Mouse (Mus musculus) splenic B cell, adult 2 months (primary cell): Measurements from ENCODE around the gene Epp13.
A peak's percentile ranks its signal among the peaks of the same experiment; 100 is the strongest.
"Not testable (repeated sequence)": the region's sequence is repeated elsewhere in the genome, so short reads cannot be mapped to it uniquely, and the experiment has no call there.

Source experiments
- DNase-seq: peaks from one replicate; pipeline ENCODE4 v3.0.0-alpha.2; 2011; ENCODE audit warnings: low read depth, low spot score
- H3K27me3 ChIP-seq: 2 replicates; pipeline ENCODE4 v1.6.1; 2012; ENCODE audit warnings: mild to moderate bottlenecking, low read length, moderate library complexity, mixed read lengths; ENCODE audit not compliant: control insufficient read depth, poor library complexity, insufficient read depth, severe bottlenecking
- H3K36me3 ChIP-seq: 2 replicates; pipeline ENCODE4 v1.6.1; 2012; ENCODE audit warnings: mild to moderate bottlenecking, low read length, moderate library complexity, mixed read lengths; ENCODE audit not compliant: control insufficient read depth, poor library complexity, insufficient read depth, severe bottlenecking

The Epp13 gene

DNA sequence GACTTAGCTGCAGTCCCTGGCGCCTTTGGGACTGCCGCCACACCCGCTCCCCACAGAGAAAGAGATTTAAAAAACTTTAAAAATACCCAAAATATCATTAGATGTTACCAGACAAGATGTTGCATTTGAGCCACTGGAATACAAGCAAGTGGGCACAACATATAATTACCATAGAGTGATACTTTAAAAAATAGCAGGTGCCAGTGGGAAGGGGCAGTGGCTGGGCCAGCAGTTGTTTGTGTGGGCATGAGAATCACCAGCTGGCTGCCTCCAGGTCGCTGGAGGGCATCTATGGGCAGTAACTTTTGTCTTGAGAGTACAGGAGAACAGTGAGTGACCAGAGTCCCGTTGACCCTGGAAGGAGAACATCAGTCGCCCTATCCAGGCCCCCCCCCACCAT, at the start of gene Epp13:
Epp13 (plus strand) TSS at position 301 of the 400 bp plus-strand sequence.
- no peak for DNase-seq
- Histone ChIP-seq H3K27me3 (no peaks in the 10 kb centered on the region), H3K36me3 (no peaks in the 10 kb centered on the region)

DNA sequence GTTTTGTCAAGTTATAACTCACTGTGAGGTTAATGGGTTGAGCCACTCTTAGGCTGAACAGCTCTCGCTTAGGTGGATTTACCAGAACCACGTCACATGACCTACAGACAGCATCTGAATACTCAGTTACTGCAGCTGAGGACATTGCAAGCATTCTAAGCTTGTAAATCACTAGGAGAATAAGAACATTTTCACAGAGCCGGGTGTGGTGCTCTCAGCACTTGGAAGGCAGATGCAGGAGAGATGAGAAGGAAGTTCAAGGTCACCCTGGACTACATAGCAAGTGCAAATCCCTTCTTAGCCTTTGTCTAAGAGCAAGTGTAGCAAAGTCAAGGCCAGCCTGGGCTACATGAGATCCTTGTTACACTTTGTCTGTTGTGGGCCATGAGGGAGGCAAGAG, 48.3 kb upstream of the Epp13 start:
- DNase-seq = no peak
- H3K36me3 ChIP-seq = no peaks in the 10 kb centered on the region
- no peaks in the 10 kb centered on the region for H3K27me3 ChIP-seq

DNA sequence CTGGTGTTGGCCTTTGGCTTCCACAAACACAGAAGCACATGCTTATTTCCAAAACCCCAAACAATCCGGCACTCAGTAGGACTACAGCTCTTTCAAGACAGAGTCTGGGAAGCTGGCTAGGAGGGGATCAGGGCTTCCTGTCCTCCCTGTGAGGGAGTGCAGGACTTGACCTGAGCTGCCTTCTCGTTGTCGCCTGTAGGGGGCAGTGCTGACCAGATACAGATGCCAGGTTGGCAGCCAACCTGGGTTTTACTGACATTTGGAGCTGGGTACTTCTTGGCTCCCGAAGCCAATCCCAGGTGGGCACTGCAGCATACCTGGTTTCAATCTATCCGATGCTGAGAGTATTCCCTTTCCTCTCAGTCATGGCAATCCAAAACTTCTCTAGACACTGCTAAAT, 39.4 kb upstream of the Epp13 start:
- Histone ChIP-seq H3K27me3 (no peaks in the 10 kb centered on the region), H3K36me3 (no peaks in the 10 kb centered on the region)
- peak; percentile 35 for DNase-seq

DNA sequence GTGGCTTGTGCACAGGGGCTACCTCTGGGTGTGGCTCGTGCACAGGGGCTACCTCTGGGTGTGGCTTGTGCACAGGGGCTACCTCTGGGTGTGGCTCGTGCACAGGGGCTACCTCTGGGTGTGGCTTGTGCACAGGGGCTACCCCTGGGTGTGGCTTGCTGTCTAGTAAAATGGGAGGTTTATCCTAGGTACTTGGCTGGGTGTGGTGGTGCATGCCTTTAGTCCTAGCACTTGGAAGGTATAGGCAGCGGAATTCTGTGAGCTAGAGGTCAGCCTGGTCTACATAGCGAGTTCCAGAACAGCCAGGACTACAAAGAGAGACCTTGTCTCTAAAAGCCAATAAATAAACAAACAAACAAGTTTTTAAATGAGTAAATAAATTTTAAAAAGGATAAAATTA, 37.8 kb upstream of the Epp13 start:
- not testable (repeated sequence) for H3K27me3 ChIP-seq, DNase-seq, H3K36me3 ChIP-seq

DNA sequence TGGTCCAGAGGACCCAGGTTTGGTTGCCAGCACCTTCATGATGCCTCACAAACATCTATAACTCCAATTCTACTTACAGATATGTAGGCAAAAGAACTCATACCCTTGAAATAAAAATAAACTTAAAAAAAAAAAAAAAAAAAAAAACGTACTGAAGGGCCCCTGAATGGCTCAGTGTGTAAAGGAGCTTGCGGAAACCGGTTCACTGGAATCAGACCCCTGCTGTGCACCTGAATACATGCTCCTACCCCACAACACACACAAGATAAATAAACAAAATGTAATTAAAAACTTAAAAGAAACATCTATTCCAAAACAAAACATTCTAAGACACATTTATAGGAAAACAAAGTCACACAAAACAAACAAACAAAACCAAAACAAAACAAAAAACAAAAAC, 32.4 kb upstream of the Epp13 start:
- H3K36me3 ChIP-seq = no peaks in the 10 kb centered on the region
- no peaks in the 10 kb centered on the region for H3K27me3 ChIP-seq
- DNase-seq = no peak

DNA sequence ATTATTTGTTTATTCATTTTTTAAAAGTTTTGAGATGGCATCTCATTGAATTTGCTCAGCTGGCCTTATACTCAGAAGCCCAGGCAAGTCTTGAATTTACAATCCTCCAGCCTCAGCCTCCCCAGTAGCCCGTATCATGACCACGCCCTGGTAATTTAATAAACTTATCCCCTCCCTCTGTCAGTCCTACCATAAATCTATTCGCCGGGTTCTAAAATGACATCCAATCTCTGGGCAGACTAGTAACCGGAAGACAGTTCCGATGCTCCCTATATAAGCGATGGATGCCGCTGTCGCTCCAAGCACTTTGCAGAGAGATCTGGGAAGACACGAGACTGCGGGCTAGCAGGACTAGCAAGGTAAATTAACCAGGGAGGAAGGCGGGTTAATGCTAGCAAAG, 30.5 kb upstream of the Epp13 start, which contains the start of gene Zscan5b:
Zscan5b (plus strand) TSS at position 301 of the 400 bp plus-strand sequence.
- H3K36me3 ChIP-seq = no peaks in the 10 kb centered on the region
- H3K27me3 ChIP-seq = no peaks in the 10 kb centered on the region
- DNase-seq = no peak

DNA sequence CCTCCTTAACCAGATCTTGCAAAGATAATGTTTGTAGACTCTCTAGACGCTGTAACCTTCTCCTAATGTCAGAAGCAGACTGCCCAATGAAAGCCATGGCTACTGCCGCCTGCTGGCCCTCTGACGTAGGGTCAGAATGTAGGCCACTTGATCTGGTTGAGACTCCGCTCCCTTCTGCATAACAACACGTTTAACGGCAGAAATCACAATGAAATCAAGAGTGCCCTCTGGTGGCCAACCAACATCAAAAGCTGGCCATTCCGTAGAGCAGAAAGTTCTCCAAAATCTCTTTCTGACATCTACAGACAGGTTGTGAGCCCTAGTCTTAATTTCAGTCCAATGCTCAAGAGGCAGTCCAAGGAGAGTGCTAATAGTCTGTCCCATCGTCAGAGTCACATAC, 24.0 kb upstream of the Epp13 start:
- not testable (repeated sequence) for DNase-seq, H3K36me3 ChIP-seq, H3K27me3 ChIP-seq

DNA sequence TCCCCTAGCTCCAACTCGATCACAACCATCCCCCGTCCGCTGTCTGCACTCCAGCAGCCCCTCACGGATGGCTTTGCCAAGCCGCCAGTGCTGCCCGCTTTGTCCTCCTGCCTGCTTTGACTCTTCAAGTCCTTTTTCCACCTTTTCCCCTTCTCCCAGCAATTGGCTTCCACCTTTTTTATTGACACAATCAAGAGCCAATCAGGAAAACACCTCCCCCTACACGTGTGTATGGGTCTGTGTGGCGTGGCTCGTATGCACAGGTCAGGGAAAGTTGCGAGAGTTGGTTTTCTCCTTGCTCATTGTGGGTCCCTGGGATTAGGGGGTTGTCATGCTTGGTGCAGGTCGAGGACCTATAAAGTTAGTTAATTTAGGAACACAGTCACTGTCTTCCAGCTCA, 12.7 kb upstream of the Epp13 start:
- DNase-seq = no peak
- H3K36me3 ChIP-seq = no peaks in the 10 kb centered on the region
- H3K27me3 ChIP-seq = no peaks in the 10 kb centered on the region

DNA sequence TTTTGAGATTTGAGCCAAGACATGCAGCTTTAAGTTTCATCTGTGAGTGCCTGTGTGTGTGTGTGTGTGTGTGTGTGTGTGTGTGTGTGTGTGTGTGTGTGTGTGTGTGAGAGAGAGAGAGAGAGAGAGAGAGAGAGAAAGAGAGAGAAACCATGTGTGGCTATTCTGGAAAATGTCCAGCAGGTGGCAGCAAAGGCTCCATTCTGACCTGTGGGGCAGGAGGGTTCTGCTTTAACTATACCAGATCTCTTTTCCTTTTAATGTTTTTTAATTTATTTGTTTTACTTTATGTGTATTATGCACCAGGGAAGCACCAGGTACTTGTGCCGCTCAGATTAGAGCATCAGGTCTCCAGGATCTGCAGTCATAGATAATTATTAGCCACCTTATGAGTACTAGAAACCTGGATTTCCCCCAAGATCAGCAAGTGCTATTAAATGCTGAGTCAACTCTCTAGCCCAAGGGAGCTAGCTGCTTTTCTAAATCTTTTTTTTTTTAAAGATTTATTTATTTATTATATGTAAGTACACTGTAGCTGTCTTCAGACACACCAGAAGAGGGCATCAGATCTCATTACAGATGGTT, 11.6 kb upstream of the Epp13 start:
- DNase-seq = peak; percentile 76
- not testable (repeated sequence) for H3K27me3 ChIP-seq, H3K36me3 ChIP-seq

DNA sequence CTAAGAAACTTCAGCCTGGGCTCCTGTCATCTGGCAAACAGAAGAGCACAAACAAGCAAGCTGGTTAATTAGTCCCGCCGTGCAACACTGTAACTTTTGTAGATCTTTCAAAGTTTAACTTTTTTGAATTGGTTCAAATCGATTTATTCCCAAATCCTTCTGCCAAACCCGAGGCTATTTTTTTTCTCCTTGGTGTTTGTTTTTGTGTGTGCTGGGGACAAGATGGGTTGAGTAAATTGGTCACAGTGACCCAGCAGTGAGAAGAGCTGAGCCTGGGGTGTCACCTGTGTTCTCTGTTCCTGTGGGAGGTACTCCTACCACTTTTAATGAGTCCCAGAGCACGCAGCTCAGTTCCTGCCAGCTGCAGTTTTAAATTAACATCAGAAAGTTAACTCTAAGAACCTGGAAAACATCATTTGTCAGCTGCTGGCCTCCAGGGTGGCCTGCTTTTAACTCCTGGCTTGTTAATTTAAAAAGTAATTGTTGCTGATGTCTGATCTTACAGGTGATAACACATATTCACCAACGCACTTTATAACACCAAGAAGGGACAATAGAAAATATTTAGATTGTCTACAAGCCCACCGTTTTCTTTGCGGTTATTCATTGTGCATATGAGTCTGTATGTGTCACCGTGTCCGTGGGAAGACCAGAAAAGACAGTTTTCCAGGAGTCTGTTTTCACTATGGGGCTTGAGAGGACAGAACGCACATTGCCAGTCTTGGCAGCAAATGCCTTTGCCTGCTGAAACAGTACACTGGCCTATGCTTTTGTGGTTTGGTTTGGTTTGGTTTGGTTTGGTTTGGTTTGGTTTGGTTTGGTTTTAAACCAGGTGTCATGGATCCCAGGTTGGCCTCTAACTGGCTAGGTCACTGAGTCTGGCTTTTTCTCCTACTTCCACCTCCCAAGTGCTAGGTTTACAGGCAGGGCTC, 7.9 kb upstream of the Epp13 start:
- DNase-seq = no peak
- Histone ChIP-seq H3K27me3 (no peaks in the 10 kb centered on the region), H3K36me3 (no peaks in the 10 kb centered on the region)

DNA sequence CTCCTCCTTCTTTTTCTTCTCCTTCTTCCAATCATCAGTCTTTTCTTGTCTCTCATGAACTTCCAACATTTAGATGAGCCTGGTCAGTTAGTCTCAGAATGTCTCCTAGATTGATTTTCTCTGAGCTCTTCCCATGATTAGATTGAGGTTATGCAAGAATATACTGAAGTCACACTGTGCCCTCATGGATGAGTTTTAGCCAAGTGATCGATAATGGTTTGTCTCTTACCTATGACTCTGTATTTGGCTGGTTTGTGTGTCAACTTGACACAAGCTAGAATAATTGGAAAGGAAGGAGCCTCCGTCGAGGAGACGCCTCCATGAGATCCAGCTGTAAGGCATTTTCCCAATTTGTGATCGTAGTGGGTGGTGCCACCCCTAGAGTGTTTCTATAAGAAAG, 1.9 kb downstream of the Epp13 start:
- Histone ChIP-seq H3K36me3 (no peaks in the 10 kb centered on the region), H3K27me3 (no peaks in the 10 kb centered on the region)
- DNase-seq = no peak

DNA sequence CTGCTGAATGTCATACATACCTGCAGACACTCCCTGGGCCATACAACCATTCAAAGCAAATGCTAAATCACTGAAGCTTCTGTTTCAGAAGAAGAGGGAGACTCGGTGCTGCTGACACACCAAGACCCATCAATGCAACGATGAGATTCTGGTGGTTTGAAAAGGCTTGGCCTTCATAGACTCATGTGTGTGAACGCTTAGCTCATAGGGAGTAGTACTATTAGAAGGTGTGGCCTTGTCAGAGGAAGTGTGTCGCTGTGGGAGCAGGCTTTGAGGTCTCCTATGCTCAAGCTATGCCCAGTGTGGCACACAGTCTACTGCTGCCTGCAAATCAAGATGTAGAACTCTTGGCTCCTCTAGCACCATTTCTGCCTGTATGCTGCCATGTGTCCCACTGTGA, 4.9 kb downstream of the Epp13 start:
- no peaks in the 10 kb centered on the region for H3K36me3 ChIP-seq
- no peak for DNase-seq
- H3K27me3 ChIP-seq = no peaks in the 10 kb centered on the region

DNA sequence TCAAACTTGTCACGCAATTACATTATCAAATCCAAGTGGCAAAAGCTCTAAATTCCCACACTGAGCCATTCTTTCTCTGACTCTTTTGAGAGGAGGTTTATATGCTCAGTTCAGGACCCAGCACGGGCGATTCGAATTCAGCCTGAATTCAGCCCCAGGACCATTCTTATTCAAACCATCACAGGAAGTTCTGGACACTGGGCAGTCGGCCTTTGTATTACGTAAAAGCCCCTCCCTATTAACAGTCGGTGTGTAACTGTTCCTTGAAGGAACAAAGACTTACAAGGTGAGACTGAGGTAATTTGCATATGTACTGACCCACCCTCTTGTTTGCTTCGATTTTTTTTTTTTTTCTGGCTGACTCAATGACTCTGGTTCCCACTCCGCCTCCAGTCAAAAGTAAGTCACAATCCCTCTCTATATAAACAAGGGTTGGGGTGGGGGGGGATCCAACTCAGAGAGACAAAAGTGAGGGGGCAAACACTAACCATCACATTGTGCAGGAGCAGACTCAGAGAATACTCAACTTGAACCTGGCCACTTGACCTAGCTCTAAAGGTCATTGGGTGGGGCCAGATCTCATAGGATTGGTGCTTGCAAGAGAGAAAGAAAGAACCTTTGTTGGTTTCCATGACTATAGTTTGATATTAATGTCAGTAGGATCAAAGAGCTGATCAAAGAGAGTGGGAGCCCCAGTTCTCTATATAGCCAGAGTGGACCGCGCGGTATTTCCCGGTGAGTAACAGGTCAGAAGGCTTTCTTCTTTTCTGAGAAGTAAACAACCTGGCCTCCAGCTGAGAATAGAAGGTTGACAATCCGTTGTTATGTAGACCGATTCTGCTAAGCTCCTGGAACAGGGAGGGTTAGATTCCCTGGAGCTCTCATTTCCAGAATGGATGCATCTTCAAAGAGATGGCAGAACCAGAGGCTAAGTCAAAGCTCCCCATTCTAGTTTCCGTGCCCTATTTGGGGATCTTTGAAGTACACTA, 6.0 kb downstream of the Epp13 start:
- no peaks in the 10 kb centered on the region for H3K36me3 ChIP-seq
- no peak for DNase-seq
- no peaks in the 10 kb centered on the region for H3K27me3 ChIP-seq

DNA sequence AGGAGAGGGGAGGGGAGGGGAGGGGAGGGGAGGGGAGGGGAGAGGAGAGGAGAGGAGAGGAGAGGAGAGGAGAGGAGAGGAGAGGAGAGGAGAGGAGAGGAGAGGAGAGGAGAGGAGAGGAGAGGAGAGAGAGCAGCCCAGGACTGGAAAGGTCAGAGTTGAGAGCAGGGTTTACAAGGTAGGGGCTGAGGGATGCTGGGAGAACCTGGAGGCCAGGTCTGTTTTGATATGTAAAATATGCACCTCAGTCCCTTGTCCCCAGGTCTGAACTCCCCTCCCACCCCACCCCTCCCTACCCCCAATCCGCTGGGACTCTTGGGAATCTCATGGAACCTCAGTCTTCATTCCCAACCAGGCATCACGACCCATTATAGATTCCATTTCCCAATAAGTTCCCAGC, 7.5 kb downstream of the Epp13 start:
- not testable (repeated sequence) for H3K27me3 ChIP-seq, H3K36me3 ChIP-seq, DNase-seq

DNA sequence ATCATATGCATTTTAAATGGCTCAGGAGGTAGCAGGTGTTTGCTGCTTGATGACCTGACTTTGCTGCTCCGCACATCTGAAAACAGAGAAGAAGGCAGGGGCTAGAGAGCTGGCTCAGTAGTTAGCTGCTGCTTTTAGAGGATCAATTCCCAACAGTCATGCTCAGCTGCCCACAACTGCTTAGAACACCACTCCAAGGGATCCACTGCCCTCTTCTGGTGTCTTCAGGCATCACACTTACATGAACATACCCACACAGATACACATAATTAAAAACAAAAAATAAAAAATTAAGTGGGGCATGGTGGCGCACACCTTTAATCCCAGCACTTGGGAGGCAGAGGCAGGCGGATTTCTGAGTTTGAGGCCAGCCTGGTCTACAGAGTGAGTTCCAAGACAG, 9.6 kb downstream of the Epp13 start:
- H3K36me3 ChIP-seq = no peaks in the 10 kb centered on the region
- DNase-seq = no peak
- H3K27me3 ChIP-seq = no peaks in the 10 kb centered on the region
